Mouse (Mus musculus) hindbrain, embryonic 12.5 days (tissue): ENCODE data around the gene Taf8. TPM values are rescaled to one million over a fixed set of nuclear protein-coding genes. Genes with fewer than 3 reads are reported as not detected.

Experiments
- ATAC-seq: fragments of 200-750 bp; cut with Nextera tagmentation; 2 replicates; pipeline ENCODE4 v1.8.0; 2017; ENCODE audit warnings: moderate TSS enrichment; ENCODE audit not compliant: low FRiP score
- H3K27ac ChIP-seq: fragments of 300-500 bp; sonication (generic); 2 replicates; pipeline ENCODE4 v1.5.1; 2016; ENCODE audit warnings: mild to moderate bottlenecking
- H3K27me3 ChIP-seq: fragments of 300-500 bp; sonication (generic); 2 replicates; pipeline ENCODE4 v1.6.1; 2016; ENCODE audit warnings: mild to moderate bottlenecking
- H3K36me3 ChIP-seq: fragments of 300-500 bp; sonication (generic); 2 replicates; pipeline ENCODE4 v1.6.1; 2016; ENCODE audit warnings: mild to moderate bottlenecking
- H3K4me1 ChIP-seq: fragments of 300-500 bp; sonication (generic); 2 replicates; pipeline ENCODE4 v1.6.1; 2016
- H3K4me2 ChIP-seq: fragments of 300-500 bp; sonication (generic); replicated peaks from 2 replicates; pipeline ENCODE4 v1.6.1; 2016; ENCODE audit warnings: mild to moderate bottlenecking
- H3K4me3 ChIP-seq: fragments of 300-500 bp; sonication (generic); 2 replicates; pipeline ENCODE4 v1.5.1; 2016; ENCODE audit warnings: mild to moderate bottlenecking
- H3K9ac ChIP-seq: fragments of 300-500 bp; sonication (generic); 2 replicates; pipeline ENCODE4 v1.6.1; 2016; ENCODE audit warnings: mild to moderate bottlenecking, moderate library complexity
- H3K9me3 ChIP-seq: fragments of 300-500 bp; sonication (generic); replicated peaks from 2 replicates; pipeline ENCODE4 v1.6.1; 2016; ENCODE audit warnings: mild to moderate bottlenecking
- whole genome bisulfite sequencing: fragments of 180-500 bp; shearing (Covaris S2); methylation state at CpG from one replicate; pipeline ENCODE4 v1.1.7; 2016; 5-methylcytosine and 5-hydroxymethylcytosine counted together
- polyA plus RNA-seq: library from polyadenylated mRNA; unstranded; fragments of >200 nt; fragmentation: Nextera tagmentation; extraction: Ambion mirVana; gene quantifications from 2 replicates; pipeline ENCODE4 v1.2.1, GENCODE M21; 2016

The Taf8 gene
- polyA plus RNA-seq, 1 experiment from 2014 or later, result 29.5 TPM

- Histone ChIP-seq H3K27ac (no peak overlapping the region), H3K4me3 (no peak overlapping the region), H3K4me1 (peaks cover 15% of the 10 kb centered on the region), H3K9ac (0 out of 2 replicates have a peak overlapping the region, but pooled peaks have one; percentile 4), H3K27me3 (no peaks in the 10 kb centered on the region), H3K36me3 (no peaks in the 10 kb centered on the region), H3K4me2 (no peak overlapping the region), H3K9me3 (no peaks in the 10 kb centered on the region)
- 73% methylated on average over 10 of the region's 10 CpGs for WGBS
- no peak for ATAC-seq
These were observed 11.1 kb upstream of the Taf8 start for GRCm38 (mm10) chr17:47512956-47513775.

- 18% methylated on average over 25 of the region's 25 CpGs for WGBS
These were observed 9.3 kb upstream of the Taf8 start for GRCm38 (mm10) chr17:47511111-47512020.

GRCm38 (mm10) chr17:47509031-47509705 lies 7.1 kb upstream of the Taf8 start:
- H3K9me3 ChIP-seq, result no peaks in the 10 kb centered on the region
- 51% methylated on average over 9 of the region's 9 CpGs for WGBS
- no peak for ATAC-seq
- H3K4me2 ChIP-seq, result no peak overlapping the region
- H3K9ac ChIP-seq, result no peak overlapping the region
- H3K27me3 ChIP-seq, result no peaks in the 10 kb centered on the region
- H3K27ac ChIP-seq, result no peak overlapping the region
- no peaks in the 10 kb centered on the region for H3K36me3 ChIP-seq
- H3K4me3 ChIP-seq, result no peak overlapping the region
- H3K4me1 ChIP-seq, result peaks cover 21% of the 10 kb centered on the region

More at GRCm38 (mm10) chr17:47511111-47512020, 9.3 kb upstream of the Taf8 start:
- Histone ChIP-seq H3K27ac (peak overlapping the region; percentile 56; the same call in 1 of the 2 replicates), H3K9me3 (no peaks in the 10 kb centered on the region), H3K4me1 (peaks cover 10% of the 10 kb centered on the region; the same call in 1 of the 2 replicates), H3K4me3 (peak overlapping the region; percentile 1; the same call in 1 of the 2 replicates), H3K36me3 (no peaks in the 10 kb centered on the region), H3K9ac (no peak overlapping the region), H3K4me2 (peak overlapping the region; percentile 17), H3K27me3 (no peaks in the 10 kb centered on the region)
- ATAC-seq, result peak; percentile 88

GRCm38 (mm10) chr17:47508012-47508608 lies 6.0 kb upstream of the Taf8 start:
- H3K27me3 ChIP-seq, result no peaks in the 10 kb centered on the region
- H3K36me3 ChIP-seq, result no peaks in the 10 kb centered on the region
- WGBS, result 58% methylated on average over 12 of the region's 12 CpGs
- peaks cover 21% of the 10 kb centered on the region for H3K4me1 ChIP-seq
- peak overlapping the region; percentile 27; the same call in 1 of the 2 replicates for H3K4me2 ChIP-seq
- peak overlapping the region; percentile 70 for H3K27ac ChIP-seq
- ATAC-seq, result no peak
- H3K9ac ChIP-seq, result no peak overlapping the region
- H3K4me3 ChIP-seq, result no peak overlapping the region
- H3K9me3 ChIP-seq, result no peaks in the 10 kb centered on the region

- ATAC-seq, result no peak
- Histone ChIP-seq H3K9ac (no peak overlapping the region), H3K36me3 (no peaks in the 10 kb centered on the region), H3K9me3 (no peaks in the 10 kb centered on the region), H3K27ac (no peak overlapping the region), H3K4me2 (no peak overlapping the region), H3K4me1 (peaks cover 21% of the 10 kb centered on the region), H3K4me3 (no peak overlapping the region), H3K27me3 (no peaks in the 10 kb centered on the region)
- WGBS, result 88% methylated on average over 2 of the region's 2 CpGs
These were observed 5.4 kb upstream of the Taf8 start for GRCm38 (mm10) chr17:47507523-47507922.

- peaks cover 21% of the 10 kb centered on the region for H3K4me1 ChIP-seq
- H3K27me3 ChIP-seq, result no peaks in the 10 kb centered on the region
- H3K36me3 ChIP-seq, result no peaks in the 10 kb centered on the region
- H3K4me3 ChIP-seq, result no peak overlapping the region
- no peak overlapping the region for H3K4me2 ChIP-seq
- H3K27ac ChIP-seq, result no peak overlapping the region
- ATAC-seq, result no peak
- H3K9ac ChIP-seq, result no peak overlapping the region
- no peaks in the 10 kb centered on the region for H3K9me3 ChIP-seq
- 93% methylated on average over 4 of the region's 4 CpGs for WGBS
These were observed 4.6 kb upstream of the Taf8 start for GRCm38 (mm10) chr17:47506697-47507096.

GRCm38 (mm10) chr17:47506042-47506441 lies 4.0 kb upstream of the Taf8 start:
- ATAC-seq, result no peak
- peaks cover 23% of the 10 kb centered on the region for H3K4me1 ChIP-seq
- no peak overlapping the region for H3K4me3 ChIP-seq
- H3K27ac ChIP-seq, result no peak overlapping the region
- H3K9me3 ChIP-seq, result no peaks in the 10 kb centered on the region
- no peak overlapping the region for H3K9ac ChIP-seq
- no peak overlapping the region for H3K4me2 ChIP-seq
- H3K27me3 ChIP-seq, result no peaks in the 10 kb centered on the region
- WGBS, result 100% methylated on average over 1 of the region's 1 CpGs
- no peaks in the 10 kb centered on the region for H3K36me3 ChIP-seq

- Histone ChIP-seq H3K36me3 (no peaks in the 10 kb centered on the region), H3K27ac (0 out of 2 replicates have a peak overlapping the region, but pooled peaks have one; percentile 7), H3K4me1 (peaks cover 27% of the 10 kb centered on the region), H3K27me3 (no peaks in the 10 kb centered on the region), H3K4me3 (0 out of 2 replicates have a peak overlapping the region, but pooled peaks have one; percentile 24), H3K9ac (no peak overlapping the region), H3K4me2 (peak overlapping the region; percentile 65), H3K9me3 (no peaks in the 10 kb centered on the region)
- WGBS, result 66% methylated on average over 2 of the region's 2 CpGs
- ATAC-seq, result no peak
These were observed 3.5 kb upstream of the Taf8 start for GRCm38 (mm10) chr17:47505566-47505965.

- 2% methylated on average over 22 of the region's 22 CpGs for WGBS
- H3K4me1 ChIP-seq, result peaks cover 27% of the 10 kb centered on the region
- 0 out of 2 replicates have a peak within 1 kb of the TSS, but pooled peaks have one; percentile 7 for H3K27ac ChIP-seq
- no peaks in the 10 kb centered on the region for H3K27me3 ChIP-seq
- ATAC-seq, result no peak
- no peaks in the 10 kb centered on the region for H3K9me3 ChIP-seq
- peak within 1 kb of the TSS; percentile 24 for H3K4me3 ChIP-seq
- H3K9ac ChIP-seq, result peak within 1 kb of the TSS; percentile 49
- no peaks in the 10 kb centered on the region for H3K36me3 ChIP-seq
- H3K4me2 ChIP-seq, result peak within 1 kb of the TSS; percentile 65
These were observed 2.9 kb upstream of the Taf8 start, which contains the start of gene Ccnd3 for GRCm38 (mm10) chr17:47504941-47505346. Gene Ccnd3 (plus strand): TSS chr17:47505051.

GRCm38 (mm10) chr17:47504228-47504627 lies 2.1 kb upstream of the Taf8 start:
- Histone ChIP-seq H3K27ac (no peak overlapping the region), H3K27me3 (no peaks in the 10 kb centered on the region), H3K9me3 (no peaks in the 10 kb centered on the region), H3K4me3 (peak overlapping the region; percentile 24; the same call in 1 of the 2 replicates), H3K4me2 (peak overlapping the region; percentile 65), H3K36me3 (peaks cover 1% of the 10 kb centered on the region), H3K4me1 (peaks cover 27% of the 10 kb centered on the region), H3K9ac (no peak overlapping the region)
- ATAC-seq, result no peak
- 75% methylated on average over 5 of the region's 5 CpGs for WGBS

- Histone ChIP-seq H3K36me3 (peaks cover 7% of the 10 kb centered on the region), H3K4me1 (peaks cover 25% of the 10 kb centered on the region), H3K27me3 (no peaks in the 10 kb centered on the region), H3K9ac (no peak overlapping the region), H3K9me3 (no peaks in the 10 kb centered on the region), H3K27ac (no peak overlapping the region), H3K4me3 (no peak overlapping the region), H3K4me2 (no peak overlapping the region)
- no peak for ATAC-seq
These were observed 1.6 kb upstream of the Taf8 start for GRCm38 (mm10) chr17:47503689-47504088.
